Mouse (Mus musculus): ENCODE data around the gene Slc44a1. TPM values are rescaled to one million over a fixed set of nuclear protein-coding genes. Genes with fewer than 3 reads are reported as not detected.

The Slc44a1 gene
- polyA plus RNA-seq, 1 experiment from 2014 or later: 16.2 TPM

GRCm38 (mm10) chr4:53439636-53440009, 590 bp upstream of the Slc44a1 start:
- WGBS: 20% methylated on average over 9 of the region's 9 CpGs
- Histone ChIP-seq H3K4me3 (ENCODE audit: low read depth, low read length) (peak overlapping the region; percentile 56), H3K27me3 (ENCODE audit: control insufficient read depth, insufficient read depth, low read length) (no peaks in the 10 kb centered on the region; the same call in 1 of the 2 replicates), H3K4me1 (replicated peaks; ENCODE audit: control insufficient read depth, insufficient read depth, low read length) (0 out of 2 replicates have a peak, but pooled peaks cover 2% of the 10 kb centered on the region), H3K27ac (ENCODE audit: low read depth, low read length) (peak overlapping the region; percentile 62), H3K4me2 (ENCODE audit: low read depth, low read length, severe bottlenecking) (peak overlapping the region; percentile 97), H3K9ac (ENCODE audit: low read length) (peak overlapping the region; percentile 78), H3K36me3 (ENCODE audit: control insufficient read depth, insufficient read depth, low read length) (no peaks in the 10 kb centered on the region), H3K9me3 (ENCODE audit: control insufficient read depth, low read length) (no peaks in the 10 kb centered on the region)
- DNase-seq (ENCODE audit: low spot score) (no peak), ATAC-seq (replicated peaks; ENCODE audit: low FRiP score) (peak; percentile 12; the same call in 1 of the 2 replicates)

GRCm38 (mm10) chr4:53440816-53441571, 781 bp downstream of the Slc44a1 start:
- WGBS: under 1% methylated on average over 45 of the region's 45 CpGs
- no peaks in the 10 kb centered on the region for H3K36me3 ChIP-seq (ENCODE audit: control insufficient read depth, insufficient read depth, low read length)
- DNase-seq (ENCODE audit: low spot score) (peak; percentile 69), ATAC-seq (replicated peaks; ENCODE audit: low FRiP score) (peak; percentile 37)
- H3K4me1 ChIP-seq (replicated peaks; ENCODE audit: control insufficient read depth, insufficient read depth, low read length): 0 out of 2 replicates have a peak, but pooled peaks cover 2% of the 10 kb centered on the region
- H3K4me2 ChIP-seq (ENCODE audit: low read depth, low read length, severe bottlenecking): peak overlapping the region; percentile 97
- H3K27me3 ChIP-seq (ENCODE audit: control insufficient read depth, insufficient read depth, low read length): no peaks in the 10 kb centered on the region; the same call in 1 of the 2 replicates
- peak overlapping the region; percentile 78 for H3K9ac ChIP-seq (ENCODE audit: low read length)
- H3K27ac ChIP-seq (ENCODE audit: low read depth, low read length): no peak overlapping the region
- H3K4me3 ChIP-seq (ENCODE audit: low read depth, low read length): peak overlapping the region; percentile 56
- no peaks in the 10 kb centered on the region for H3K9me3 ChIP-seq (ENCODE audit: control insufficient read depth, low read length)

GRCm38 (mm10) chr4:53441683-53442082, 1.5 kb downstream of the Slc44a1 start:
- 35% methylated on average over 4 of the region's 4 CpGs for WGBS
- no peak overlapping the region for H3K27ac ChIP-seq (ENCODE audit: low read depth, low read length)

GRCm38 (mm10) chr4:53446216-53446615, 6.0 kb downstream of the Slc44a1 start:
- ATAC-seq (replicated peaks; ENCODE audit: low FRiP score): no peak
- no peaks in the 10 kb centered on the region; the same call in 1 of the 2 replicates for H3K27me3 ChIP-seq (ENCODE audit: control insufficient read depth, insufficient read depth, low read length)

More at GRCm38 (mm10) chr4:53441683-53442082, 1.5 kb downstream of the Slc44a1 start:
- Histone ChIP-seq H3K4me2 (ENCODE audit: low read depth, low read length, severe bottlenecking) (peak overlapping the region; percentile 97; the same call in 1 of the 2 replicates), H3K4me1 (replicated peaks; ENCODE audit: control insufficient read depth, insufficient read depth, low read length) (0 out of 2 replicates have a peak, but pooled peaks cover 2% of the 10 kb centered on the region), H3K9ac (ENCODE audit: low read length) (no peak overlapping the region), H3K36me3 (ENCODE audit: control insufficient read depth, insufficient read depth, low read length) (no peaks in the 10 kb centered on the region), H3K9me3 (ENCODE audit: control insufficient read depth, low read length) (no peaks in the 10 kb centered on the region), H3K27me3 (ENCODE audit: control insufficient read depth, insufficient read depth, low read length) (no peaks in the 10 kb centered on the region; the same call in 1 of the 2 replicates), H3K4me3 (ENCODE audit: low read depth, low read length) (no peak overlapping the region)
- ATAC-seq (replicated peaks; ENCODE audit: low FRiP score) (no peak), DNase-seq (ENCODE audit: low spot score) (no peak)

GRCm38 (mm10) chr4:53447773-53448172, 7.6 kb downstream of the Slc44a1 start:
- Histone ChIP-seq H3K27ac (ENCODE audit: low read depth, low read length) (no peak overlapping the region), H3K4me1 (replicated peaks; ENCODE audit: control insufficient read depth, insufficient read depth, low read length) (no peaks in the 10 kb centered on the region), H3K9me3 (ENCODE audit: control insufficient read depth, low read length) (no peaks in the 10 kb centered on the region), H3K36me3 (ENCODE audit: control insufficient read depth, insufficient read depth, low read length) (no peaks in the 10 kb centered on the region), H3K4me2 (ENCODE audit: low read depth, low read length, severe bottlenecking) (no peak overlapping the region), H3K9ac (ENCODE audit: low read length) (no peak overlapping the region), H3K4me3 (ENCODE audit: low read depth, low read length) (no peak overlapping the region), H3K27me3 (ENCODE audit: control insufficient read depth, insufficient read depth, low read length) (no peaks in the 10 kb centered on the region)
- DNase-seq (ENCODE audit: low spot score): no peak
- WGBS: 93% methylated on average over 4 of the region's 4 CpGs
- ATAC-seq (replicated peaks; ENCODE audit: low FRiP score): no peak

More at GRCm38 (mm10) chr4:53446216-53446615, 6.0 kb downstream of the Slc44a1 start:
- Histone ChIP-seq H3K9me3 (ENCODE audit: control insufficient read depth, low read length) (no peaks in the 10 kb centered on the region), H3K4me1 (replicated peaks; ENCODE audit: control insufficient read depth, insufficient read depth, low read length) (no peaks in the 10 kb centered on the region), H3K4me3 (ENCODE audit: low read depth, low read length) (no peak overlapping the region), H3K4me2 (ENCODE audit: low read depth, low read length, severe bottlenecking) (no peak overlapping the region), H3K36me3 (ENCODE audit: control insufficient read depth, insufficient read depth, low read length) (no peaks in the 10 kb centered on the region), H3K27ac (ENCODE audit: low read depth, low read length) (no peak overlapping the region), H3K9ac (ENCODE audit: low read length) (no peak overlapping the region)
- DNase-seq (ENCODE audit: low spot score): no peak
- 82% methylated on average over 3 of the region's 3 CpGs for WGBS

GRCm38 (mm10) chr4:53450736-53451135, 10.5 kb downstream of the Slc44a1 start:
- Histone ChIP-seq H3K9ac (ENCODE audit: low read length) (no peak overlapping the region), H3K4me1 (replicated peaks; ENCODE audit: control insufficient read depth, insufficient read depth, low read length) (no peaks in the 10 kb centered on the region), H3K27me3 (ENCODE audit: control insufficient read depth, insufficient read depth, low read length) (no peaks in the 10 kb centered on the region), H3K4me2 (ENCODE audit: low read depth, low read length, severe bottlenecking) (no peak overlapping the region), H3K36me3 (ENCODE audit: control insufficient read depth, insufficient read depth, low read length) (no peaks in the 10 kb centered on the region), H3K9me3 (ENCODE audit: control insufficient read depth, low read length) (no peaks in the 10 kb centered on the region), H3K4me3 (ENCODE audit: low read depth, low read length) (no peak overlapping the region), H3K27ac (ENCODE audit: low read depth, low read length) (no peak overlapping the region)
- DNase-seq (ENCODE audit: low spot score) (no peak), ATAC-seq (replicated peaks; ENCODE audit: low FRiP score) (no peak)
- 86% methylated on average over 7 of the region's 7 CpGs for WGBS

GRCm38 (mm10) chr4:53451887-53452286, 11.7 kb downstream of the Slc44a1 start:
- 67% methylated on average over 4 of the region's 4 CpGs for WGBS
- Histone ChIP-seq H3K36me3 (ENCODE audit: control insufficient read depth, insufficient read depth, low read length) (no peaks in the 10 kb centered on the region), H3K27me3 (ENCODE audit: control insufficient read depth, insufficient read depth, low read length) (no peaks in the 10 kb centered on the region), H3K27ac (ENCODE audit: low read depth, low read length) (no peak overlapping the region), H3K4me3 (ENCODE audit: low read depth, low read length) (no peak overlapping the region), H3K9ac (ENCODE audit: low read length) (no peak overlapping the region), H3K4me2 (ENCODE audit: low read depth, low read length, severe bottlenecking) (no peak overlapping the region), H3K4me1 (replicated peaks; ENCODE audit: control insufficient read depth, insufficient read depth, low read length) (no peaks in the 10 kb centered on the region), H3K9me3 (ENCODE audit: control insufficient read depth, low read length) (no peaks in the 10 kb centered on the region)
- DNase-seq (ENCODE audit: low spot score): no peak
- ATAC-seq (replicated peaks; ENCODE audit: low FRiP score): no peak

- H3K4me3 ChIP-seq (ENCODE audit: low read depth, low read length): no peak overlapping the region
- no peaks in the 10 kb centered on the region for H3K27me3 ChIP-seq (ENCODE audit: control insufficient read depth, insufficient read depth, low read length)
- H3K9ac ChIP-seq (ENCODE audit: low read length): no peak overlapping the region
- no peaks in the 10 kb centered on the region for H3K4me1 ChIP-seq (replicated peaks; ENCODE audit: control insufficient read depth, insufficient read depth, low read length)
- no peak for ATAC-seq (replicated peaks; ENCODE audit: low FRiP score)
- DNase-seq (ENCODE audit: low spot score): no peak
- WGBS: 91% methylated on average over 1 of the region's 1 CpGs
- no peak overlapping the region for H3K27ac ChIP-seq (ENCODE audit: low read depth, low read length)
- H3K4me2 ChIP-seq (ENCODE audit: low read depth, low read length, severe bottlenecking): no peak overlapping the region
- H3K36me3 ChIP-seq (ENCODE audit: control insufficient read depth, insufficient read depth, low read length): no peaks in the 10 kb centered on the region
- no peaks in the 10 kb centered on the region for H3K9me3 ChIP-seq (ENCODE audit: control insufficient read depth, low read length)
Observed at GRCm38 (mm10) chr4:53452457-53452856, 12.2 kb downstream of the Slc44a1 start.

Data from forebrain, embryonic 11.5 days (tissue).